Mouse (Mus musculus): Measurements from ENCODE around the gene Rtn3.

The Rtn3 gene

DNA sequence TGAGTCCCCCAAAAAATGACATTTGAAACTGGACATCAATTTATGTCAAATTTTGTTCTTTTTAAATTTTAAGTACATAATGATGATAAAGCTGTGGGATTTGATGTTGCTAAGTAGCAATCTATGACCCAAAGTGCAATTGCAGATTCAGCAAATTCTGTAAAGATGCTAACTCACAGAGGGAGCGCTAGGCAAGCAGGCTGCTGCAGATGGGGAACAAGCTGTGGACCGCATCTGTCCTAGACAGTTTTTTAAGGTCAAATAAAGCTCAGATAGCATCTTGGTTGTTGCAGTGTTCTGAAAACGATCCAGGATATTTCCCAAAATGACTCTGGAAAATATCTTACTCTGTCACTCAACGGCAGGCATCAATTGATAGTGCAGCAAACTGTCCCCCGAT, 995 bp upstream of the Rtn3 start:
- DNase-seq: no peak

DNA sequence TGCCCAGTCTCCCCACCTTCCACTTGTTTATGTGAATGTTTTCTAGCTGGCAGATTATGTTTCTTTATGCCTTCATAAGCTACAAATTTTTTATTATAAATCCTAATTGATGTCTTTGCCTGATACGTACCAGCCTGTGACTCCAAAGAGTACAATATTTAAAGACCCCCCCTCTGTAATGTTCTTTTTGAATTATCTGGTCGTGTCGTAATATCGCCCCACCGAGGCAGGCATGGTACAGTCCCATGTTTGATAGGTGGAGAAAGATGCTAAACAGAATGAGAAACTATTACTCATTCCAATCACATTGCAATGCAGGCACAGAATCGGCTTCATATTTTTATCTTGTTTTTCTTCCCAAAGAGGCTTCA, 416 bp upstream of the Rtn3 start:
- DNase-seq: peak in 1 of 2 experiments; percentile 62

DNA sequence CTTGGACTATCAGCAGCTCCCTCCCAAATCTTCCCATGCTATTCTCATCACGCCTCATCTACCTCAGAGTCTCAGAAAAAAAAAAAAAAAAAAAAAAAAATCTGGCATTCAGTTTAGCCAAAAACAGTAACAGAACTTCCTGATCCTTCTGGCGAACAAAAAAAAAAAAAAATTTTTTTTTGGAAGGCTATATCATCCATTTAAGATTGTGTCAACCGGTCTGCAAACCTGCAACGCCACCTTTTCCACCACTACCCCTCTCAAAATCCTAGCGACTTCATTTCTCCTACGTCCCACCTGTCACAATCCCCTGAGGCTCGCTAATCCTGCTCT, 849 bp downstream of the Rtn3 start:
- no peak for DNase-seq

DNA sequence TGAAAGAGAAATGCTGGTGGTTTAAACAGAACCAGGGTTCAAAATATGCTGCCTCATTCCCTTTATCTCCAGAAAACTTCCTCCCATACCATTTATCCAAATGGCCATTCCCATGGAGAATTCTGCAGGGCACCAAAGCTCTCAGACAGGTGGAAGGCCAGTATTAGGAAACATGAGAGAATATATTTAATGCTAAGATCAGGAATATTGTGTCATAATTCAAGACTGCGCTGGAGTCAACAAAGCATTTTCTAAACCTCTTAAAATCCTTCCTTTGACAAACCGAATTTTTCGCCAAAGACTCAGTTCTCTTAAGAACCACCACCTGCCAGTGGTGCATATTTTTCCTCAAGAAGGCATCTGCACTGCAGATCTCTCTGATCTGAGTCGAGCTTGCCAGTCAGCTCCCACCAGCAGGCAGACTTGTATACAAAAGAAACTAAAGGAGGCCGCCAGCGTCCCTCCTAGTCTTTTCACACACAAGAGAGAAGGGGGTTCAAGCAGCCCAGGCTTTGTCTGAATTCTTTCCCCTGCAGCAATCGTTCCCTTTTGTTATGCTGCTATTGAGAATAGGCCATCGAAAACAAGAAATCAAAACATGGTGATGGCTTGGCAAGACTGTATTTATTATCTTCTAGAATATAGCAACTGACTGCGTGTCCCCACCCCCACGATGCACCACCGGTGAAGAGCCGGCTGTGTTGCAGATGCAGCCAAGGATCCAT, 1.4 kb downstream of the Rtn3 start:
- peak; percentile 56 to 67 for DNase-seq

DNA sequence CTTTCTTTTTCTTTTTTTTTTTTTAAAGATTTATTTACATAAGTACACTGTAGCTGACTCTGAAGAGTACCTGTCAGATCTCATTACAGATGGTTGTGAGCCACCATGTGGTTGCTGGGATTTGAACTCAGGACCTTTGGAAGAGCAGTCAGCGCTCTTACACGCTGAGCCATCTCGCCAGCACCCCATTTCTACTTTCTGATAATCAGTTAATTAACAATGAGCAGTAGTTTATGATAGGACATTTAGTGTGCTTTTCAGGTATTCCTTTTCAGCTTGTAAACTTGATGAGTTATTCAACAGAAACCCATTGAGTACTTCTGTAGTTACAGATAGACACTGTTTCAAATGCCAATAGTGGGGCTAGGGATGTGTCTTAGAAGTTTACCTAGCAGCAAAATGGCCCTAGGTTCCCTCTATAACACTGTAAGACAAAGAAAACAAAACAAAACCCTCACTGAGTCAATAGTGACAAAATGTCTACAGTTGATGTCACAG, 3.3 kb downstream of the Rtn3 start:
- no peak for DNase-seq

DNA sequence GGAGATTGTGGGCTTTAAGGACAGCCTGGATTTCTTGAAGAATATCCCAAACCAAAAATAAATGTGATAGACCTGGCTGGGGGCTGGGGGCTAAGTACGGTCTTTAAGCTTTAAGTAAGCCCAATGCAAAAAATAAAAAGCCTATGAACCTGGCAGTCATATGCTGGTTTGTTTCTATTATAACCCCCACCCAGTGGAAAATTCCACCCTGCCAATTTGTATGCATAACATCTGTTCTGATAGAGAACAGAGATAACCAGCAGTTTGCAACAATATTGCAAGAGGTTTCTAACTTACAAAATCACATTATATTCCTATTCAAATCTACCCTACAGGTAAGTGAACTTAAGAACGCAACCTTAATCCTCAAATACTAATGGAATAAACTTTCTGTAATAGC, 12.4 kb downstream of the Rtn3 start:
- no peak for DNase-seq

DNA sequence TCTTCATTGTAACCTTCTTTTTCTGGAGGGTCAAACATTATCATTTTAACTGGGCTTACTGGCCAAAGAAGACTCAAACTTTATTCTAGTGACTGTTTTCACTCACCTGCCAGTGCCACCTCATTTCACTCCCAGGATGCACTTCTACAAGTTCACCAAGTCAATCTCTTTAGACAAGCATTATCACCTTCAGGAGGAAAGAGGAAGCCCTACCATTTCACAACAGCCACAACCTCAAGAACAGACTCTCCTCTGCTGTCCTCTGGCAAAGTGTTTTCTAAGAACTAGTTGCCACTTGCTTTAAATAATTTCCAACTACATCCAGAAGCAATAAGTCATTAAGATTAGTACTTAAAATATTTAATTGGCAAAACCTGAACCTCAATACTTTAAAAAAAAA, 15.2 kb downstream of the Rtn3 start:
- DNase-seq: no peak

DNA sequence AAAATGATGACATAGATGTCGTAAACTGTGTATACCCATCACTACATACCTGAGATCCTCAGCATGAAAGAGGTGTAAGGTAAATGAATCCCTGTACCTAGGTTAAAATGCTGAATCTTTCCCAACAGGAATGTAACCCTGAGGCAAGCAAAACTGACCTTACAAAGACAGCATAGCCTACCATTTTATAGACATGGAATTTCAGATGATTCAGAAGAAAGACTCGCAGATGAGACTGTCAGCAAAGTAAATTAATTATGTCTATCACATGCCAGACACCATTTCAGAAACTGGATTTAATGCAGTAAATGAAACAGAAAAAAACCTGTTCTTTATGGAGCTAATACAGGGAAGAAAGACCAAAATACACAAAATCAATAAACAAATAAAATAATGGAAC, 23.7 kb downstream of the Rtn3 start:
- no peak for DNase-seq

DNA sequence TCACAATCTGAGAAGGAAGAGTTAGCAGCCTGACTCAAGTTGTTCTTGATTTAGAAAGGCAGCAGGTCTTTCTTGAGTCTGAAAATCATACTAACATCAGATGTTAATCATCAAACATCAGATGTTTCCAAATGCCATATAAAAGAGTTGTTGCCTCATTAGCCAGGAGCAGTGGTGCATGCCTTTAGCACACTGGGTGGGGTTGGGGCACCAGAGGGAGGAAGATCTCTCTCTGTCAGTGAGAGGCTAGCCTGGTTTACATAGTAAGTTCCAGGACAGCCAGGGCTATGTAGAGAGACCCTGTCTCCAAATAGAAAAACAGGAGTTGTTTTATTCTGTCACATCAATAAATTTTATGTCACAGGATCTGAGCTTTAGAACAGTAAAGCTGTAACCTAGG, 24.2 kb downstream of the Rtn3 start:
- no peak for DNase-seq

DNA sequence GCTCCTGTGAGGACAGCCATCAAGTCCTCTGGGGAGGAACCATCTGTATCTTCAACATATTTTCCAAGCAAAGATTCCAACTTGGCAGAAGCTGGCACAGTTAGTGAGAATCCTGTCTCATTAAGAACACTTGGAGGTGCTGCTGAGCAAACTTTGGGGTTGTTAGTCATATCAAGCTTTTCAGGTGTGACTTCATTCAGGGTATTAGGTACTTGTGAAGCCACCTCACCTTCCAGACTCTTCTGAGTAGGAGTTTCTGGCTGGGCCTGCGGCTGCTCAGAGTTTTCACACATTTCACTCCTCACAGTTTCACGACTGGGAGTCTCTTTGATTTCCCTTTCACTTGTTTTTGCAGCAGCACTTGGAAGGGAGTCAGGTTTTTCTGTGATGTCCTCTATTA, 26.3 kb downstream of the Rtn3 start:
- no peak for DNase-seq

DNA sequence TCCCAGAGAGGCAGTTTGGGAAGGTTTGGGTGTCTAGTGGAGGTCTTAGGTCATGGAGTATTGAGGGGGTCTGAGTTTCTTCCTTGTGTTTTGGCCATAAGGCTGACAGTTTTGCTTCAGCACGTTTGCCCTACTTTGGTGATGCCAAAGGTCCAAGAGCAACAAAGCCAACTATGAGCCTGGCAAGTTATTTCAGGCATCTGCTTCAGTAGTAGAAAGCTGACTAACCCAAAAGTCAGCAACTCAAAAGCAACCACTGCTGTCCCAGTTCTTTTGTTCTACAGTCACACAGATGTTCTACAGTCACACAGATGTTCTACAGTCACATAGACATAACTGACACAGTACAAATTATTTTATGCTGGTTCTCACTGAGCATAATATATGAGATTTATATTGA, 37.5 kb downstream of the Rtn3 start:
- peak in 1 of 2 experiments; percentile 5 for DNase-seq

DNA sequence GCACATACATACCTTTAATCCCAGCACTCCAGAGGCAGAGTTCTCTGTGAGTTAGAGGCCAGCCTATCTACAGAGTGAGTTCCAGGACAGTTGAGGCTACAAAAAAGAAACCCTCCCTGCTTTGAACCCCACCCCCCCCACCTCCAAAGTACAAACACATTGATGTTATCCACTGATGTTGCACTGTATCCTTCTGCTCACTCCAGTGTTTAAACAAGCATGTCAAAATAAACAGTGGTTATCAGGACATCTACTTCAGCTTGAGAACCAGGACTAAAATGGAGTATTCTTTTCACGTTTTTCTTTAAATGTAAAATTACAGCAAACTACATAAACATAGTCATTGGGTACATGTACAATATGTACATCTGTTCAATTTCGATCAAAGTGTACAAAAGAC, 38.0 kb downstream of the Rtn3 start:
- DNase-seq: no peak

DNA sequence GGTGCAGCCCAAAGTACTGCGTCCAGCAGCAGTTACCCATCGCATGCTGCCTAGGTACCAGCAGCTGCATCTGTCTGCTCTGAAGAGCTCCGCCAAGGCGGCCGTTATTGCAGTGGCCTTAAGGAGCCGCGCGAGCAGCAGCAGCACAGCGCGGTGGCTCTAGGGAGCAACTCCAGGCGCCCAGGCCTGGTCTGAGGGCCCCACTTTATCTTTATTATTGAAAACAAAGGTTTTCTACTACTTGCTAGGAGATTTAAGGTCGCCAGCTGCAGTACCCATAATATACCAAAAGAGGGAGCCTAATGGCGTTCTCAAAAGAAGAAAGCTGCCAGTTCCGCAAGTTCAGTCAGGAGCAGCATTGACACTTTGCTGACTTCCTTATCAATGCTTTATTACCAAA, 41.6 kb downstream of the Rtn3 start:
- DNase-seq: peak; percentile 36 to 58

DNA sequence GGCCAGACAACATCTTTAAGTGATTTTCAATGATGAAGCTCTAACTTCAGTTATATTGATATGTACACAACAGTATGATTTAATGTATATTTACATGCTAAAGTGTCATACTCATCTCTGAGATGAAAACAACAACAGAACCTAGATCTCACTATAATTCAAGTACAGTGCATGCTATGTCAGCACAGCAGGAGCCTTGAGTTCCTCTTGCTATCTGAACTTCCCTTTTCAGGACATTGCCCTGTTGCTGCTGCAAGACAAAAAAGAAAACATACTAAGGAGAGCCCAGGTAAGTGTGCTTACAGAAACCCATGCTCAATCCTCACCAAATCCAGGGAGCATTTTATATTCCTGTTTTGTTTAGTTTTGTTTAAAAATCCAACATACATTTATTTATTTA, 44.8 kb downstream of the Rtn3 start:
- no peak for DNase-seq

DNA sequence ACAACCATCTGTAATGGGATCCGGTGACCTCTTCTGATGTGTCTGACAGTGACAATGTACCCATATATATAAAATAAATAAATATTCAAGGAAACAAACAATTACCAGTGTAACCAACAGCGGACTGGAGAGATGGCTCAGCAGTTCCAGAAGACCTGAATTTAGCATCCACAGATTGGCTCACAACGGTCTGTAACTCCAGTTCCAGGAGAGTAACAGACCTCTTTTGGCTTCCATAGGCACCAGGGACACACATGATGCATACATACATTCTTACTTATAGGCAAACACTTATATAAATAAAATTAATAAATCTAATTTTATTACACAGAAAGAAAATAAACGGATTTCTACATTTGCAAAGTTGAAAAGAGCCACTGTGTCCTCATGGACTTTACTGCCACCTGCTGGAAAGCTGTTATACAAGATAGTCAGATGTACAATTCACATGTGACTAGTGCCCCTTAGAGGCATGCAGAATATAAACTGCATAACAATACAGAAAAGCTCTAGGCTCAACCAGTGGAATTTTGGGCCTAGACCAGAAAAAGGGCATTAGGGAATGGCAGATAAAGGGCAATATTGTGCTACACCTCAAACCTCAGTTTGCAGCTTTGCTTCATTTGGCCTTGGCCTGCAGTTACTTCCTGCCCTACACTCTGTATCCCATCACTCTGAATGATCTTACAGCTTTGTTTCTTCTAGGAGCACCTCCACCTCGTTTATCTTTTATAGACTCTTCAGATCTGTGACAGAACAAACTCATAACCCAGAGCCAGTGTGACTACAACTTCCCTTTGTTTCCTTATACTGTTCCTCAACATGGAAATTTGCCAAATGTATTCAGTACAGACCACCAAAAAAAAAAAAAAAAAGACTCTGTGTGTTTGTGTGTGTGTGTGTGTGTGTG, 46.8 kb downstream of the Rtn3 start:
- DNase-seq: no peak

DNA sequence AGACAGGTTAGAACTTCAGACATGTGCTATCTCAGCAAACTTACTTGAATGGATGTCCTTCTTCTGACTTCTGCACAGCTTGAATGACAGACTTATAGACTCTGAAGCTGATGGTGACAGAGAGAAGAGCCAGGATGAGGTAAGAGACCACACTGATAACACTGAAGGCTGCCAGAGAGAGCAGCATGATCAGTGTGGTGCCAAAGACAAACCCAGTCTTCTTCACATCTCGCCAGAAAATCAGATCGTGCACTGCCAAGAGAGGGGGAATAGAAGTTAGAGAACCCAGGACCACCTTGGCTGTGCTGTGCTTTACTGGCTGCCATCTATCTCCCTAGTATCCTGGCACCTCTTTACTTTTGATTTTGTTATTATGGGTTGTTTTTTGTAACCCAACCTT, 48.2 kb downstream of the Rtn3 start:
- DNase-seq: no peak

DNA sequence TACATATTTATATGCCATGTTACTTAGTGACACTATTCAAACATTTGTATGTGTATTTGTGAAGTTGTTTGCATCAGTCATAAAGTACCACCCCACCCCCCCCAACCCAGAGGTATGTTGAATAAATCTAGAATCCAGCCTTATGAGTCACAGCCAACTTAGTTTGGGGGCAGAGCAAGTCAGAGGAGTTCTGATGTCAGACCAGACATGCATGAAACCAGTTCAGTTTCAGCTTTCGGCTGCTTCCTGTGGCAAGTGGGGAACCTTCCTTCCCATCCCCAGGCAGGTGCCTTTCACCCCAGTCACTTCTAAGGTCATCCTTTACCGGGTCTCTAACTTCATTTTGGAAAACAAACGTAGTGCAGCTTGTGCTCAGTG, 57.7 kb downstream of the Rtn3 start:
- no peak for DNase-seq

DNA sequence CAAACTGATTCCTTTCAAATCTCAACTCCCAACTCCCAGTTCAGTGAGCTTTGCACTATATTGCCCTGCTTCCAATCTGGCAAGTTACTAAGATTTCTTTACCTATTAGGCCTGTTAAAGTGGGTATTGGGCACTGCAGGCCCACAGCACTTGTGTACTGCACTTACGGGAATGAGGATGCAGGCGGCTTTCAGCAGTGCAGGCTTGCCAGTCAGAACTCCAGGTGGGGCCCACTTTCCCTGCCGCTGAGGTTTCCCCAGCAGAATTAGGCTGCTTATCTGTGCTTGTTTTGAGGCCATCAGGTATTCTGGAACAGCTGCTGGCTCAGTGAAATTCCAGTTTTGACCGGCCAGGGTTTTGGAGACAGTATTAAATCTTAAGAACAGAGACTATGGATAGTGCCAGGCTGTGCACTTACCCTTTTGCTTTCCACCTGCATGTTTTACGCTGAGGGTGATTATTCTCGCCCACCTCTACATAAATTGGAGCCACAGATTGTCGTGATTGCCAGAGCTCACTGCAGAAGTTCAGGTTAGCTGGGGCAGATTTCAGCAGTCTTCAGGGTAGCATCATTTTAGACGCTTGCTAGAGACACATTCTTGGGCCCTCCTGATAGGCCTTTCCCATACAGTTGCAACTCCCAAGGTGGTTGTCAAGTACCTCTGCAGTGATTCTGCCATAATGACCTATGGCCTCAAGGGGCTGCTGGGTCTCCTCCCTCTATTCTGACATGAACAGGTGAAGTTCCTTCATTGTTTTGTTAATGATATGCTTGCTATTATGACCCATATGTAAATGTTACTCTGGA, 58.3 kb downstream of the Rtn3 start:
- DNase-seq: no peak

DNA sequence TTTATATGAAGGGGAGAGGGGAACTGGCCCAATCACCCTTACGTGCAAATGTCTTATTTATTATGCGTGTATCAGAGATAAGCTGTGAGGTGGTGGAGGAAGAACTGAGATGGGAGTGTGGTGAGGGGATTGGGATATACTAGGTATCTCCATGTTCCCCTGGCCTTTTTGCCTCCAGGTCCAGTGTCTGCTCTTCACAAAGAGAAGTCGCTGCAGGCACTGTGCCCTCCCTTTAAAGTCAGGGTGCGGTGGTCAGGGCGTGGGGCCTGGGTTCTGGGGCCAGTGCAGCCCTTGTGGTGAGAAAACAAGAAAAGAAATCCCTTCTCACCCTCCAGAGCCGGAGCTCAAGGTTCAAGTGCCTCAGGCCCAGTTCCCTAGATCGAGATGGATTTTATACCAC, 59.0 kb downstream of the Rtn3 start:
- no peak for DNase-seq

DNA sequence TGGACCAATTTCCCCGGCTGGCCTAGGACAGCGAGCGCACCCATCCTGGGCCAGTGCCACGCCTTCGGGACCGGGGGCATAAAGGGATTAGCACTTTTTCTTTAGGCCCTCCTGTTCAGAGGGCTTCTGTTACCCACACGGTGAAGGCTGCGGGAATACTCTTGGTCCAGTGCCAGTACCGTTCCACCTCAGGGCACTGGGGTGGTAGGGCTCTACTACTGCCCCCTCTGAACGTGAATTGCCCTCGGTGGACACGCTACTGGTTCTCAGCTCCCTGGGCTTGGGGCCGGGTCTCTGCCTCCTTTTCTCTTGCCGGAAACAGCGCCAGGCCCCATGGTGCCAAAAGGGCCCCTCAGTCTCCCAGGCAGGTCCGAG, 59.4 kb downstream of the Rtn3 start:
- no peak for DNase-seq

DNA sequence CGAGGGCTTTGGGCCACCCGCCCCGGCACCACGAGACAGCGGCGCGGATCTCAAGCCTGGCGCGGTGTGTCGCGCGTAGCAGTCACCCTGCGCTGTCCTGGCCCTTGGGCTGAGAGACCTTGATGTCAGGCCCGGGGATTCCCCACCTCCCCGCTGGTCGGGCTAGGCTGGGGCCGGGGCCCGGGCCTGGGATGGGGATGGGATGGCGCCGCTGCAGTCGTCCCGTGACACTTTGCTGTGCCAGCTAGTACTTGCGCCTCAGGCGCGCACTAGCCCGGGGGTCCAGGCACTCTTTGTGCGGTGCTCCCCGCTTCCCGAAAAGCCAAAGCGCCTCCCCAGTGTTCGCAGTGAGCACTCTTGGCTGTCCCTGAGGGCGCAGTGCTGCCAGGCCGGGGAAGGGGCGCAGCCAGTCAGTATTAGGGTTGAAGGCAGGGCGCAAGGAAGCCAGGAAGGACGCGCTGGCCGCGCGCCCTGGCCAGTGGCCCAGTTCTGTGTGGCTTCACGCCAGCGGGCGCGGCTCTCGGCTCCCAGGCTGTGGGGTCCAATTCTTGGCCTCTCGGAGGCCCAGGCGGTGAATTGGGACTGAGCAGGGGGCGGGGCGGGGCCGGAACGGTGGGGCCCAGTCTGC, 59.9 kb downstream of the Rtn3 start:
- peak; percentile 8 to 19 for DNase-seq

DNA sequence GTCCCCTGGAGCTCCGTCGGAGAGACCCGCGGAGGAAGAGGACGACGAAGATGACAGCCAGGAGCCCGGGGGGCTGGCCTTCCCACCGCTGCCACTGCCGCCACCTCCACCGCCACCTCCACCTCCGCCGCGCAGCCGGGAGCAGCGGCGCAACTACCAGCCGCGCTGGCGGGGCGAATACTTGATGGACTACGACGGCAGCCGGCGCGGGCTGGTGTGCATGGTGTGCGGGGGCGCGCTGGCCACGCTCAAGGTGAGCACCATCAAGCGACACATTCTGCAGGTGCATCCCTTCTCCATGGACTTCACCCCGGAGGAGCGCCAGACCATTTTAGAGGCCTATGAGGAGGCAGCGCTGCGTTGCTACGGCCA, 60.4 kb downstream of the Rtn3 start:
- peak in 1 of 2 experiments; percentile 20 for DNase-seq
